Mouse (Mus musculus) layer of hippocampus, adult 8-10 months (tissue): ENCODE data around the gene Zfp27. TPM values are rescaled to one million over a fixed set of nuclear protein-coding genes. Genes with fewer than 3 reads are reported as not detected.
"Not testable (repeated sequence)": the region's sequence is repeated elsewhere in the genome, so short reads cannot be mapped to it uniquely, and the experiment has no call there.

ENCODE experiments used
- DNase-seq, 2 experiments: peaks; one replicate each; pipeline ENCODE4 v3.0.0; 2022; ENCODE audit warnings: low spot score in 2 of 2
- microRNA-seq, 2 experiments: library from miRNA; unstranded; fragments of <30 nt; microRNA quantifications; one replicate each; pipeline ENCODE4 v1.2.0; 2022
- total RNA-seq, 4 experiments: library from RNA; stranded (reverse); gene quantifications; 2 replicates each; pipeline ENCODE4 v1.2.4; 2022

Zfp27 gene
- total RNA-seq, 4 experiments from 2014 or later, result 17.8 to 21.2 (median 18.0) TPM

GRCm38 (mm10) chr7:29892756-29893155 lies 13.6 kb downstream of the Zfp27 start:
- DNase-seq, result no peak

- DNase-seq, result no peak
Measured at GRCm38 (mm10) chr7:29890501-29890900, 15.9 kb downstream of the Zfp27 start.

- no peak for DNase-seq
Measured at GRCm38 (mm10) chr7:29880916-29881315, 25.5 kb downstream of the Zfp27 start.

- no peak for DNase-seq
Measured at GRCm38 (mm10) chr7:29880056-29880455, 26.3 kb downstream of the Zfp27 start.

GRCm38 (mm10) chr7:29877561-29877960 lies 28.8 kb downstream of the Zfp27 start:
- DNase-seq, result not testable (repeated sequence)

GRCm38 (mm10) chr7:29874256-29874655 lies 32.1 kb downstream of the Zfp27 start:
- no peak for DNase-seq

GRCm38 (mm10) chr7:29861660-29862059 lies 44.7 kb downstream of the Zfp27 start:
- no peak for DNase-seq

- peak; percentile 88 to 92 for DNase-seq
Measured at GRCm38 (mm10) chr7:29859532-29860517, 46.5 kb downstream of the Zfp27 start, which contains the start of gene Zfp420. TSS of gene Zfp420 (plus strand) at chr7:29859979.

- peak; percentile 86 to 87 for DNase-seq
Measured at GRCm38 (mm10) chr7:29853219-29853842, 53.0 kb downstream of the Zfp27 start, which contains the start of gene Zfp940. TSS of gene Zfp940 (minus strand) at chr7:29853669.

- DNase-seq, result no peak
Measured at GRCm38 (mm10) chr7:29852831-29853218, 53.5 kb downstream of the Zfp27 start.

GRCm38 (mm10) chr7:29844616-29845015 lies 61.8 kb downstream of the Zfp27 start:
- no peak for DNase-seq

Small RNA genes lying within 50 kb of the gene (microRNA-seq; reads per million reads assigned to microRNA genes)
- 0 reads per million in 2 experiments for gene Mir7668

Other genes starting within 250 kb of the Zfp27 start
- gene Catsperg2, start 179.5 kb downstream of the Zfp27 start, total RNA-seq, result under 1 TPM in 2 of 4 experiments, not detected in 2; 0.24 to 0.57 TPM
- gene Zfp84, start 138.0 kb downstream of the Zfp27 start, total RNA-seq, result 10 to 100 TPM; 17.7 to 18.8 (median 18.2) TPM
- gene Zfp30, start 122.6 kb downstream of the Zfp27 start, total RNA-seq, result 10 to 100 TPM; 10.2 to 11.7 (median 10.5) TPM
- gene Zfp790, start 90.5 kb downstream of the Zfp27 start, total RNA-seq, result 10 to 100 TPM; 20.7 to 28.9 (median 23.7) TPM
- 10 to 100 TPM; 18.6 to 24.0 (median 20.8) TPM for gene Zfp940, start 52.9 kb downstream of the Zfp27 start, total RNA-seq
- 10 to 100 TPM; 14.9 to 23.0 (median 17.0) TPM for gene Zfp420, start 46.6 kb downstream of the Zfp27 start, total RNA-seq
- gene Zfp383, start 1.7 kb upstream of the Zfp27 start, total RNA-seq, result 10 to 100 TPM in 1 of 4 experiments, 1 to 10 TPM in 3; 8.3 to 11.0 (median 9.2) TPM
- gene Zfp74, start 47.5 kb upstream of the Zfp27 start, total RNA-seq, result 10 to 100 TPM; 17.2 to 19.9 (median 18.2) TPM
- gene Zfp568, start 77.4 kb upstream of the Zfp27 start, total RNA-seq, result 1 to 10 TPM; 3.3 to 7.7 (median 4.0) TPM
- gene Zfp14, start 144.8 kb upstream of the Zfp27 start, total RNA-seq, result 10 to 100 TPM in 1 of 4 experiments, 1 to 10 TPM in 3; 8.5 to 10.3 (median 9.5) TPM
- gene Zfp82, start 166.3 kb upstream of the Zfp27 start, total RNA-seq, result 1 to 10 TPM; 4.3 to 7.1 (median 5.1) TPM
- not detected for gene Gm26920, start 183.8 kb upstream of the Zfp27 start, total RNA-seq
- gene Zfp566, start 184.0 kb upstream of the Zfp27 start, total RNA-seq, result 10 to 100 TPM in 1 of 4 experiments, 1 to 10 TPM in 3; 5.2 to 10.9 (median 8.0) TPM
- gene Zfp260, start 188.2 kb upstream of the Zfp27 start, total RNA-seq, result 10 to 100 TPM; 79.6 to 96.9 (median 89.4) TPM
- 10 to 100 TPM; 28.6 to 34.1 (median 31.2) TPM for gene Zfp382, start 215.4 kb upstream of the Zfp27 start, total RNA-seq